Mouse (Mus musculus): ENCODE data around the gene Gpc2. TPM values are rescaled to one million over a fixed set of nuclear protein-coding genes. Genes with fewer than 3 reads are reported as not detected.

The Gpc2 gene
- polyA plus RNA-seq, 2 experiments = 1.7 TPM; not detected in 1

GRCm38 (mm10) chr5:138262582-138263240 is 17.1 kb downstream of the Gpc2 start:
- H3K9ac ChIP-seq (replicated peaks) = peak overlapping the region; percentile 93
- peak overlapping the region; percentile 84 to 86 for H3K4me3 ChIP-seq (ENCODE audit: insufficient read depth in 1 of 2, low read depth in 2 of 2, low read length in 2 of 2)
- peaks cover 14 to 39% of the 10 kb centered on the region in 2 experiments for H3K4me1 ChIP-seq (replicated peaks; ENCODE audit: control insufficient read depth in 2 of 2, insufficient read depth in 2 of 2, low read length in 1 of 2)
- no peak for DNase-seq (ENCODE audit: low read depth in 3 of 3, low spot score in 3 of 3)
- peaks cover 6% of the 10 kb centered on the region for H3K36me3 ChIP-seq (replicated peaks; ENCODE audit: control insufficient read depth, insufficient read depth, low read depth)
- no peak for ATAC-seq (ENCODE audit: insufficient read depth)
- no peak for TF ChIP-seq EP300 (IDR thresholded peaks at IDR 0.05; ENCODE audit: low read depth)
- peak; percentile 16; the same call in 1 of the 2 replicates for TF ChIP-seq CTCF (IDR thresholded peaks at IDR 0.05; ENCODE audit: low read depth)
- H3K9me3 ChIP-seq (ENCODE audit: control insufficient read depth, low read length) = no peaks in the 10 kb centered on the region
- no peaks in the 10 kb centered on the region for H3K27me3 ChIP-seq (ENCODE audit: control insufficient read depth, insufficient read depth, low read length)
- WGBS (ENCODE audit: insufficient replicate concordance) = 29% methylated on average over 18 of the region's 18 CpGs
- H3K27ac ChIP-seq = peak overlapping the region; percentile 30
- peak overlapping the region; percentile 89 for H3K4me2 ChIP-seq (ENCODE audit: low read depth)

- H3K4me3 ChIP-seq (ENCODE audit: insufficient read depth in 1 of 2, low read depth in 2 of 2, low read length in 2 of 2) = peak overlapping the region; percentile 84 to 86
- no peaks in the 10 kb centered on the region for H3K27me3 ChIP-seq (ENCODE audit: control insufficient read depth, insufficient read depth, low read length)
- no peak for TF ChIP-seq EP300 (IDR thresholded peaks at IDR 0.05; ENCODE audit: low read depth)
- no peak for TF ChIP-seq CTCF (IDR thresholded peaks at IDR 0.05; ENCODE audit: low read depth)
- WGBS (ENCODE audit: insufficient replicate concordance) = 28% methylated on average over 4 of the region's 4 CpGs
- H3K9ac ChIP-seq (replicated peaks) = peak overlapping the region; percentile 93
- H3K9me3 ChIP-seq (ENCODE audit: control insufficient read depth, low read length) = no peaks in the 10 kb centered on the region
- peak overlapping the region; percentile 89 for H3K4me2 ChIP-seq (ENCODE audit: low read depth)
- ATAC-seq (ENCODE audit: insufficient read depth) (no peak), DNase-seq (ENCODE audit: low read depth in 3 of 3, low spot score in 3 of 3) (no peak)
- H3K27ac ChIP-seq = peak overlapping the region; percentile 16
- H3K36me3 ChIP-seq (replicated peaks; ENCODE audit: control insufficient read depth, insufficient read depth, low read depth) = peaks cover 6% of the 10 kb centered on the region
- peaks cover 14 to 42% of the 10 kb centered on the region in 2 experiments for H3K4me1 ChIP-seq (replicated peaks; ENCODE audit: control insufficient read depth in 2 of 2, insufficient read depth in 2 of 2, low read length in 1 of 2)
These were observed 17.8 kb downstream of the Gpc2 start for GRCm38 (mm10) chr5:138262001-138262400.

- H3K4me1 ChIP-seq (replicated peaks; ENCODE audit: control insufficient read depth in 2 of 2, insufficient read depth in 2 of 2, low read length in 1 of 2) = peaks cover 14 to 46% of the 10 kb centered on the region in 2 experiments
- H3K4me3 ChIP-seq (ENCODE audit: insufficient read depth in 1 of 2, low read depth in 2 of 2, low read length in 2 of 2) = peak overlapping the region in 1 of 2 experiments; percentile 23; a peak in 2 of 4 replicates
These were observed 19.0 kb downstream of the Gpc2 start for GRCm38 (mm10) chr5:138260834-138261233.

GRCm38 (mm10) chr5:138260051-138260450 is 19.8 kb downstream of the Gpc2 start:
- no peak for ATAC-seq (ENCODE audit: insufficient read depth)
- WGBS (ENCODE audit: insufficient replicate concordance) = 12% methylated on average over 10 of the region's 10 CpGs
- no peak for TF ChIP-seq CTCF (IDR thresholded peaks at IDR 0.05; ENCODE audit: low read depth)
- TF ChIP-seq EP300 (IDR thresholded peaks at IDR 0.05; ENCODE audit: low read depth) = no peak
- Histone ChIP-seq H3K27ac (no peak overlapping the region), H3K4me3 (ENCODE audit: insufficient read depth in 1 of 2, low read depth in 2 of 2, low read length in 2 of 2) (peak overlapping the region in 1 of 2 experiments; percentile 23; a peak in 2 of 4 replicates), H3K36me3 (replicated peaks; ENCODE audit: control insufficient read depth, insufficient read depth, low read depth) (peaks cover 6% of the 10 kb centered on the region), H3K9ac (replicated peaks) (no peak overlapping the region), H3K4me1 (replicated peaks; ENCODE audit: control insufficient read depth in 2 of 2, insufficient read depth in 2 of 2, low read length in 1 of 2) (peaks cover 14 to 46% of the 10 kb centered on the region in 2 experiments), H3K4me2 (ENCODE audit: low read depth) (peak overlapping the region; percentile 89), H3K9me3 (ENCODE audit: control insufficient read depth, low read length) (no peaks in the 10 kb centered on the region), H3K27me3 (ENCODE audit: control insufficient read depth, insufficient read depth, low read length) (no peaks in the 10 kb centered on the region)
- DNase-seq (ENCODE audit: low read depth in 3 of 3, low spot score in 3 of 3) = no peak

More at GRCm38 (mm10) chr5:138260834-138261233, 19.0 kb downstream of the Gpc2 start:
- DNase-seq (ENCODE audit: low read depth in 3 of 3, low spot score in 3 of 3) = no peak
- Histone ChIP-seq H3K36me3 (replicated peaks; ENCODE audit: control insufficient read depth, insufficient read depth, low read depth) (peaks cover 6% of the 10 kb centered on the region), H3K9ac (replicated peaks) (no peak overlapping the region; the same call in 1 of the 2 replicates), H3K27me3 (ENCODE audit: control insufficient read depth, insufficient read depth, low read length) (no peaks in the 10 kb centered on the region), H3K4me2 (ENCODE audit: low read depth) (peak overlapping the region; percentile 89), H3K9me3 (ENCODE audit: control insufficient read depth, low read length) (no peaks in the 10 kb centered on the region), H3K27ac (peak overlapping the region; percentile 6)
- 18% methylated on average over 11 of the region's 11 CpGs for WGBS (ENCODE audit: insufficient replicate concordance)
- ATAC-seq (ENCODE audit: insufficient read depth) = peak; percentile 62
- peak; percentile 81 for TF ChIP-seq EP300 (IDR thresholded peaks at IDR 0.05; ENCODE audit: low read depth)
- no peak for TF ChIP-seq CTCF (IDR thresholded peaks at IDR 0.05; ENCODE audit: low read depth)

- Histone ChIP-seq H3K27me3 (ENCODE audit: control insufficient read depth, insufficient read depth, low read length) (no peaks in the 10 kb centered on the region), H3K27ac (no peak overlapping the region), H3K9ac (replicated peaks) (no peak overlapping the region), H3K4me1 (replicated peaks; ENCODE audit: control insufficient read depth in 2 of 2, insufficient read depth in 2 of 2, low read length in 1 of 2) (peaks cover 18 to 43% of the 10 kb centered on the region in 2 experiments), H3K9me3 (ENCODE audit: control insufficient read depth, low read length) (no peaks in the 10 kb centered on the region), H3K4me2 (ENCODE audit: low read depth) (no peak overlapping the region), H3K36me3 (replicated peaks; ENCODE audit: control insufficient read depth, insufficient read depth, low read depth) (peaks cover 6% of the 10 kb centered on the region), H3K4me3 (ENCODE audit: insufficient read depth in 1 of 2, low read depth in 2 of 2, low read length in 2 of 2) (no peak overlapping the region)
- DNase-seq (ENCODE audit: low read depth in 3 of 3, low spot score in 3 of 3) = no peak
- no peak for ATAC-seq (ENCODE audit: insufficient read depth)
- 64% methylated on average over 7 of the region's 7 CpGs for WGBS (ENCODE audit: insufficient replicate concordance)
- TF ChIP-seq EP300 (IDR thresholded peaks at IDR 0.05; ENCODE audit: low read depth) = no peak
- no peak for TF ChIP-seq CTCF (IDR thresholded peaks at IDR 0.05; ENCODE audit: low read depth)
These were observed 20.8 kb downstream of the Gpc2 start for GRCm38 (mm10) chr5:138258993-138259392.

All from liver, embryonic 14.5 days (tissue).